Mouse (Mus musculus) E14TG2a.4 (cell line): ENCODE measurements at regions not wholly inside any gene's neighbourhood (a gene's known extent, or its start where the extent isn't known, plus 50 kb on each side); places are given as distances from the start of the nearest gene placed in this dataset.

Source experiments
- CTCF ChIP-seq: conservative IDR thresholded peaks from 2 replicates; pipeline ENCODE4 v1.5.1; 2014; ENCODE audit warnings: low read length
- NANOG ChIP-seq: IDR thresholded peaks from 2 replicates; pipeline ENCODE4 v1.6.1; 2014; ENCODE audit warnings: borderline replicate concordance, low read length, mixed read lengths
- POU5F1 ChIP-seq: IDR thresholded peaks from 2 replicates; pipeline ENCODE4 v1.6.1; 2014; ENCODE audit warnings: low read length, borderline replicate concordance

GRCm38 (mm10) chrX:72328822-72329221 lies 54.2 kb upstream of the Gabre start:
- TF ChIP-seq CTCF (no peak), NANOG (peak; percentile 83), POU5F1 (no peak)
